Mouse (Mus musculus): Measurements from ENCODE around the gene Abcc6. TPM values are rescaled to one million over a fixed set of nuclear protein-coding genes. Genes with fewer than 3 reads are reported as not detected.

Abcc6 gene
- polyA plus RNA-seq, 1 experiment from 2014 or later = 0.19 TPM

DNA sequence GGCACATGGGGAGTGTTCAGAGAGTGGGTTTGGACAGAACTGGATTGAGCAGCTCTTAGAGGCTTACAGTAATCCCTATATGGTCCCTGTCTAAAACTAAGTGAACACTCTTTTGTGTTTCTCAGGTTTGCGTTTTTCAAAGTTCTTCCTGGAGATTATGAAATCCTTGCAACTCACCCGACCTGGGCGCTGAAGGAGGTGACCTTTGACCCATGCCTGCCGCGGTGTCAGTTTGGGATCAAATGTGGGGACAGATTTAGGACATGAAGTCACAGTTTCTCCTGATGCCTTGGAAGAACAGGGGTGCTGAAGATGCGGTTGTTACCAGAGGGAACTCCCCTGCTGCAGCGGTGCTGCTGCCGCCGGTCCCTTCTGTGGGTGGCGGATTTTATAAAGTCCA lies 14.0 kb upstream of the Abcc6 start:
- Histone ChIP-seq H3K27ac (no peak overlapping the region), H3K9me3 (no peaks in the 10 kb centered on the region), H3K36me3 (peaks cover 89% of the 10 kb centered on the region), H3K9ac (no peak overlapping the region), H3K27me3 (no peaks in the 10 kb centered on the region), H3K4me1 (no peaks in the 10 kb centered on the region), H3K4me3 (no peak overlapping the region), H3K4me2 (replicated peaks) (no peak overlapping the region)
- WGBS = 86% methylated on average over 10 of the region's 10 CpGs
- ATAC-seq (ENCODE audit: low FRiP score, low read depth) = no peak

DNA sequence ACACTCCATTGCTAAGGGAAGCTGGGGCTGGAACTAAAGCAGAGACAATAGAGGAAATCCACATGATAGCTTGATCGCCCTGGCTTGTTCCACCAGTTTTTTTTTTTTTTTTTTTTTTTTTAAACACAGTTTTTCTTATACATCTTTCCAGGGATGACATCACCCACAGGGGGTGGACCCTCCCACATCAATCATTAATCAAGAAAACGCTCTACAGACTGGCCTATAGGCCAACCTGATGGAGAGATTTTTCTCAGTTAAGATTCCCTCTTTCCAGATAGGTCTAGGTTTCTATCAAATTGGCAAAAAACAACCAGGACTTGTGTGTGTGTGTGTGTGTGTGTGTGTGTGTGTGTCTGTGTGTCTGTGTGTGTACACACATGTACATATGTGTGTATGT lies 9.8 kb upstream of the Abcc6 start:
- Histone ChIP-seq H3K27ac (no peak overlapping the region), H3K4me1 (peaks cover 8% of the 10 kb centered on the region), H3K36me3 (peaks cover 74% of the 10 kb centered on the region), H3K4me3 (no peak overlapping the region), H3K27me3 (no peaks in the 10 kb centered on the region), H3K9me3 (no peaks in the 10 kb centered on the region), H3K4me2 (replicated peaks) (no peak overlapping the region), H3K9ac (no peak overlapping the region)
- no peak for ATAC-seq (ENCODE audit: low FRiP score, low read depth)
- WGBS = 83% methylated on average over 2 of the region's 2 CpGs

DNA sequence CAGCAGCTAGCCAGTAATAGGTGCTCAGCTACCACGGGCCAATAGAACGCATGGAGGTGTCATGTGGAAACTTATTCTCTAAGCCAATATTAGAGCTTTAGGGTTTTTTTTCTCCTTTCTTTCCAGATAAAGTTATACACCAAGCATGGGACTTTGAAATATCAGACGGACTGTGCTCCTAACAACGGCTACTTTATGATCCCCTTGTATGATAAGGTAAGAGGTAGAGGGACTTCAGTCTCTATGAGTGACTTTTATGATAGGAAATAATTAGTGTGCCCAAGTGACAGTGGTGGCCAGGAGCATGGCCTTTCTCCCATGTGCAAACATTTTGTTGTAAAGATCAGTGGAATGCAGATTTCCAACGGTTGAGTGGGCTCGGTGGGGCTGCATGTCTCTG lies 7.3 kb upstream of the Abcc6 start:
- no peak overlapping the region for H3K4me2 ChIP-seq (replicated peaks)
- H3K36me3 ChIP-seq = peaks cover 49% of the 10 kb centered on the region
- no peak overlapping the region for H3K4me3 ChIP-seq
- 90% methylated on average over 6 of the region's 6 CpGs for WGBS
- no peaks in the 10 kb centered on the region for H3K9me3 ChIP-seq
- H3K27me3 ChIP-seq = no peaks in the 10 kb centered on the region
- H3K27ac ChIP-seq = no peak overlapping the region
- ATAC-seq (ENCODE audit: low FRiP score, low read depth) = no peak
- H3K9ac ChIP-seq = no peak overlapping the region
- peaks cover 16% of the 10 kb centered on the region for H3K4me1 ChIP-seq

DNA sequence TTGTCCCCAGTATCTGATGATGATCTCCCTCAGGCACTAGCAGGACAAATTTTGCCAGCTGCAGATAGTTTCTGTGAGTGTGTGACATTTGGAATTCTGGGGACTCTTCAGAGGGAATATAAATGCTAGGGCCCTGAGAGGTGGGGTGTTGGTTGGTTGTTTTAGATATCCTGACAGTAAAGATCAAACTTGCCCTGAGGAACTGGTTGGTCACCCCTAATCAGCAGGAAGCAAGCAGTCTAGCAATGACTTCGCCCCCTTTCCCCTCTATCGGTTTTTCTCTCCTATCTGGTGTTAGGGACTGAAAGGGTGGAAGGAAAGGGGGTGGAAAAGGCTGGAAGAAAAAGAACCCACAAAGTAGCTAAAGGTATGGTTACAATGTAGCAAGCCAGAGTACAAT lies 5.4 kb upstream of the Abcc6 start:
- Histone ChIP-seq H3K36me3 (peaks cover 30% of the 10 kb centered on the region), H3K4me3 (no peak overlapping the region), H3K27me3 (no peaks in the 10 kb centered on the region), H3K9me3 (no peaks in the 10 kb centered on the region), H3K9ac (0 out of 2 replicates have a peak overlapping the region, but pooled peaks have one; percentile 25), H3K4me2 (replicated peaks) (no peak overlapping the region), H3K27ac (no peak overlapping the region), H3K4me1 (peaks cover 16% of the 10 kb centered on the region)
- 83% methylated on average over 2 of the region's 2 CpGs for WGBS
- no peak for ATAC-seq (ENCODE audit: low FRiP score, low read depth)

DNA sequence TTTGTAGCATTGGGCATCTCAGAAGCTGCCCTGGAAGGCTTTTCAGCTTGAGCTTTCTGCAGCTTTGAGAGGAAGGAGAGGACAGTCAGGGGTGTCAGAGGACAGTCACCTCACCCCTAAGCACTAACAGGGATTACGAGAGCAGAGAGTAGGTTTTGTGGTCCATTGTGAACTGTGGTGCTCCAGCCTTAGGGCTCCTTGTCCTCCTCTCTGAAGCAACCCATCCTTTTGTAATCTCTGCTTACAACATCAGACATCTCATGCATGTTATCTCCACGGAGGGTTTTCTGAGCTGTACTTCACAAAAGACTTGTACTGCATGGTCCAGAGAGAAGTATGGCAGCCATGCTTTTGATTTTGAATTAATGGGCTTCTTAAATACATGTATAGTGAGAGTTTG lies 4.9 kb upstream of the Abcc6 start:
- Histone ChIP-seq H3K9ac (peak overlapping the region; percentile 90), H3K4me1 (peaks cover 21% of the 10 kb centered on the region), H3K9me3 (no peaks in the 10 kb centered on the region), H3K4me3 (peak overlapping the region; percentile 93; the same call in 1 of the 2 replicates), H3K27ac (no peak overlapping the region), H3K36me3 (peaks cover 26% of the 10 kb centered on the region), H3K27me3 (no peaks in the 10 kb centered on the region), H3K4me2 (replicated peaks) (peak overlapping the region; percentile 89)
- ATAC-seq (ENCODE audit: low FRiP score, low read depth) = no peak
- WGBS = 91% methylated on average over 2 of the region's 2 CpGs

DNA sequence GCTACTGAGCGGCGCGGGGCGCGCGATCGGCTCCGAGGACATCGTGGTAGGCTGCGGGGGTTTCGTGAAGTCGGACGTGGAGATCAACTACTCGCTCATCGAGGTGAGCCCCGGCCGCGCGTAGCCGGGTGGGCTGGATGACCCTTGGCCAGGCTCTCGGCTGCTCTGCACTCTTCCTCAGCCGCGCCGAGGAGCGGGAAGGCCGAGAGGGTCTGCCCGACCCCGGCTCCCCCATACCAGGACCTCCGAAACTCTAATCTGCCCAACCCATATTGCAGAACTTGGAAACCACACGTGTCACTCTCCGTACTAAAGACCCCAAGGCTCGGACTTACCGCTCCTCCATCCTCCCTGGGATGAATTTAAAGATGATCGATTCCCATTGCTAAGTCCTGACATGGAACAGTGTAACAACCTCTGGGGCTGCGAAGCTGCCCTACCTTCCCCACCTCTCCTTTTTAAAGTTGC lies 3.8 kb upstream of the Abcc6 start:
- Histone ChIP-seq H3K4me1 (peaks cover 25% of the 10 kb centered on the region), H3K9ac (peak overlapping the region; percentile 90), H3K4me2 (replicated peaks) (peak overlapping the region; percentile 89), H3K27me3 (no peaks in the 10 kb centered on the region), H3K36me3 (peaks cover 17% of the 10 kb centered on the region), H3K27ac (no peak overlapping the region), H3K9me3 (no peaks in the 10 kb centered on the region), H3K4me3 (peak overlapping the region; percentile 93)
- under 1% methylated on average over 35 of the region's 35 CpGs for WGBS
- ATAC-seq (ENCODE audit: low FRiP score, low read depth) = no peak; the same call in 1 of the 2 replicates

DNA sequence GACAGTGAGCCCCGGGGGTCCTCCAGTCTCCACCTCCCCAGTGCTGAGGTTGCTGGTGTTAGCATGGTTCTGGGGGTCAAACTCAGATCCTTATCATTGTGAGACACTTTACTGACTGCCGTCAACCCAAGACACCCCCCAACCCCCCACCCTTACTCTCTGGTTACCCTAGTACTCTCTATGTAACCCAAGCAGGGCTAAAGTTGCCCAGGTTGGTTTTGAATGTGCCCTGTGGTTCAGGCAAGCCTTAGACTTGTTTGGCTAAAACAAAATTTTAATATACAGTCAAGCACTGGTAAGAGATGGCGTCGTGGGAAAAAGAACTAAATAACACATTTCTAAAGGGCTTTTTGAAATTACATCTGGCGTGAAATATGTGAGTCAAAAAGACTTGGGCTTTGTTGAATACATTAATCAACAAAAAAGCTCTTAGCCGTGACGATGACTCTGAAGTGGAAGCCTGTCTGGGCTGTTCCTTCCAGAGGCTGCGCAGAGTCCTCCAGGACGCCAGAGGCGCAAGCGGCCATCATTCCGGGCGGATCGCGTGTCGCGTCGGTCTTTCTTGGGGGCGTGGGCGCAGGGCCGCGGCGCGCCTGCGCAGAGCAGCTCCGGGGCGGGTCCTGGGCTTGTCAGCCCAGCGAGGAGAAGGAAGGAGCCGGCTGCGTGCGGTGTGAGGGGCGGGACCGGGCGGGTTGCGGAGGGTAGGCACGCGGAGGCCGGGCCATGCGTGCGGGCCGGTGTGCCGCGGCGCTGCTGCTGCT lies 3.2 kb upstream of the Abcc6 start, which contains the start of gene Nomo1:
Gene Nomo1, plus strand, starts transcription at position 590 of the 761 bp plus-strand sequence.
- peak within 1 kb of the TSS; percentile 90 for H3K9ac ChIP-seq
- no peak within 1 kb of the TSS for H3K27ac ChIP-seq
- peaks cover 25% of the 10 kb centered on the region for H3K4me1 ChIP-seq
- 6% methylated on average over 44 of the region's 44 CpGs for WGBS
- H3K9me3 ChIP-seq = no peaks in the 10 kb centered on the region
- peaks cover 11% of the 10 kb centered on the region for H3K36me3 ChIP-seq
- H3K4me3 ChIP-seq = peak within 1 kb of the TSS; percentile 93
- ATAC-seq (ENCODE audit: low FRiP score, low read depth) = peak; percentile 94
- H3K4me2 ChIP-seq (replicated peaks) = peak within 1 kb of the TSS; percentile 89
- H3K27me3 ChIP-seq = no peaks in the 10 kb centered on the region

DNA sequence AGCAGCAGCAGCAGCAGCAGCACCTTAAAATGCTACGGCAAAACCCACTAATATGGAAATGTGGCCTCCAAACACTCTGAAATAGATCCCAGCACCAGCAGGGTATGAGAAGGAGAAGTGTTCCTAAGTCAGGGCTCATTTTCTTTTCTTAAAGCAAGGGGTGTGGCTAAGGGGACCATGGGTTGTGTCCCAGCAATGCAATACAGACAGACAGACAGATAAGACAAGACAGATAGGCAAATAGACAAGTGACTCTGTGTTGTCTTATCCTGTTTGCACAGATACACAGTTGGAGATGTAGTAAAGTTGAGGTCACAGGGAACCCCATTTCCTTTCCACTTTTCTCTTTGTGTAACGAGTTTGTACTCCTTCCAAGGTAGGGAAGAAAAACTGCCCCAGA lies 973 bp upstream of the Abcc6 start:
- ATAC-seq (ENCODE audit: low FRiP score, low read depth) = no peak
- Histone ChIP-seq H3K27me3 (no peaks in the 10 kb centered on the region), H3K9ac (no peak overlapping the region), H3K4me1 (peaks cover 25% of the 10 kb centered on the region), H3K27ac (no peak overlapping the region), H3K36me3 (no peaks in the 10 kb centered on the region), H3K9me3 (no peaks in the 10 kb centered on the region), H3K4me3 (no peak overlapping the region), H3K4me2 (replicated peaks) (no peak overlapping the region)
- 78% methylated on average over 2 of the region's 2 CpGs for WGBS

DNA sequence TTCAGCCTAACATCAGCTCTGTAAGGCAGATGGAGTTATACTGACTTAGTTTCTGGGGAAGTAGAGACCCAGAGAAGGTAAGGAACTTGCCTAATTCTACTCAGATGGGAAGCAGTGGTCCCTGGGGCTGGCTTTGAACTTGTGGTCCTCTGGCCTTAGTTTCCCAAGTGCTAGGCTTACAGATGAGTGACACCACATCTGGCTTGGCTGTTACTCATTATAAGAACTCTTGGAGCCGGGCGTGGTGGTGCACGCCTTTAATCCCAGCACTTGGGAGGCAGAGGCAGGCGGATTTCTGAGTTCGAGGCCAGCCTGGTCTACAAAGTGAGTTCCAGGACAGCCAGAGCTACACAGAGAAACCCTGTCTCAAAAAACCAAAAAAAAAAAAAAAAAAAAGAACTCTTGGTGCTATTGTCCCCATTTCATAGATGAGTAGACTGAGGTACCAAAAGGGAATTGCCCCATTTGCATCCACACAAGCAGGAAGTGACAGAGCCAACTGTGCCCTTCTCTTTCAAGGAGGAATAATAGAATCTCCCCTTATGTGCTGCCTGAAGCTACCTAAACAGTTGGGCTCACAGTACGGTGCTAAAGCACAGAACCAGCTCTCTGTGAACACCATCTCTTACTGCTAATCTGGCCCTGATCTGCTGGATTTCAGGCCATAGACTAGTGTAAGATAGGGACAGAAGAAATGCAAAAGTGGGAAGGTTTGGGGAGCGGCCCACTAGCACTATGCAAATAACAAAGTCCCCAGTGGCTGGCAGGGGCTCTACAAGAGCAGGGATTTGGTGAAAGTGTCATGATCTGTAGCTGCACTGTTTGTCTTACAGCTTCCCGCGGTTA lies 580 bp downstream of the Abcc6 start:
- Histone ChIP-seq H3K4me2 (replicated peaks) (peak overlapping the region; percentile 56), H3K4me3 (no peak overlapping the region), H3K9ac (peak overlapping the region; percentile 45), H3K36me3 (no peaks in the 10 kb centered on the region), H3K4me1 (peaks cover 13% of the 10 kb centered on the region), H3K27ac (no peak overlapping the region; the same call in 1 of the 2 replicates), H3K27me3 (no peaks in the 10 kb centered on the region), H3K9me3 (no peaks in the 10 kb centered on the region)
- no peak for ATAC-seq (ENCODE audit: low FRiP score, low read depth)
- 67% methylated on average over 9 of the region's 9 CpGs for WGBS

DNA sequence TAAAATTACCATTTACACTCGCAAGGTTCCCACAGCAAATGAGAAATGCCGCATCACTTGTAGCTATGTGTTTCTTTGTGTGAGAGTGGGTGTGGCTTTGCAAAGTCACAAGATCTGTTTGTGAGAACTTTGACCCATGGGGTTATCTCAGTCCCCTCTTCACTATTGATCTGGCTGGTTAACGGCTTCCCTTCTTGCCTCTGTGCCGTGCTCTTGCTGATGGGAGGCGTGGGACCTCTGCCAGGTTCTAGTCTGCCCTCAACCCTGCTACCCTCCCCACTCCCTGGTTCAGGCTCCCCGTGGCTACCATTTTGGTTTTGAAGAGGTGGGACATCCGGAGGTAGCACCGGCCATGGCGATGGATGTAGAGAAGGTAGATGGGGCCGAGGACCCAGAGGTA lies 1.4 kb downstream of the Abcc6 start:
- Histone ChIP-seq H3K36me3 (no peaks in the 10 kb centered on the region), H3K4me3 (no peak overlapping the region), H3K27ac (no peak overlapping the region), H3K4me2 (replicated peaks) (no peak overlapping the region), H3K27me3 (no peaks in the 10 kb centered on the region), H3K9me3 (no peaks in the 10 kb centered on the region), H3K4me1 (peaks cover 9% of the 10 kb centered on the region), H3K9ac (no peak overlapping the region)
- 87% methylated on average over 10 of the region's 10 CpGs for WGBS
- no peak for ATAC-seq (ENCODE audit: low FRiP score, low read depth)

DNA sequence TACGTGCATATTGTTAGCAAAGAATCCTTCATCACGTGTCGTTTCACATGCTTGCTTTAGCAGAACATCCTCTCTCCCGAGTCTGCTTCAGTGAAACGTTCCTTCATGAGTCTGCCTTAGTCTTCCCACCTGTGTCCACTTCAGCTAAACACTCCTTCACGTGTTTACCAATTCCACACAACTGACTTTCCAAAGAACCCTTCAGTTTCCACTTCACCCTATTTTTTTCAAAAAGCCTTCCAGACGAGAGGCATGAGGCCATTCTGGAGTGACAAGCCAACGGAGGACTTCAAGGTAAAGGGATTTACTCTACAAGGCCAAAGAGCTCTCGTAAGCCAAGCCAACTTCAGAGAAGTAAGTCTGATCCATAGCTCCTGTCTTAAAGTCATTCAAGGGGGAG lies 4.7 kb downstream of the Abcc6 start:
- WGBS = 67% methylated on average over 9 of the region's 9 CpGs
- H3K4me1 ChIP-seq = peaks cover 16% of the 10 kb centered on the region
- no peaks in the 10 kb centered on the region for H3K36me3 ChIP-seq
- no peak overlapping the region for H3K4me3 ChIP-seq
- H3K9me3 ChIP-seq = no peaks in the 10 kb centered on the region
- no peaks in the 10 kb centered on the region for H3K27me3 ChIP-seq
- no peak for ATAC-seq (ENCODE audit: low FRiP score, low read depth)
- H3K9ac ChIP-seq = no peak overlapping the region
- no peak overlapping the region for H3K27ac ChIP-seq
- H3K4me2 ChIP-seq (replicated peaks) = no peak overlapping the region

DNA sequence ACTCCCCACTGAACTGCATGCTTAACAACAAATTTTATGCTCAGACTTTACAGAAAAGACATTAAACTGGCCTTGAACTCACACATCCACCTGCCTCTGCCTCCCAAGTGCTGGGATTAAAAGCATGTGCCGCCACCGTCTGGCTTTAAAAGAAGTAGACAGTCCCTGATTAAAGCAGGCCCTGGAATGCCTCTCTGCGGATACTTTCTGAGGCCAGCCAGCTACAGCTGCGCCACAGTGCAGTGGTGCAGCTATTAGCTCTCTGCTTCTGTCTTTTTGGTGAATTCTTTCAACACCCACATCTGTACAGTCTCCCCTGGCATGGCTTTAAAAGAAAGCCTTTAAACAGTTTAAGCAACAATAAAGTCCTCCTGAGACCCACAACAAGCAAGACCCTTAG lies 8.2 kb downstream of the Abcc6 start:
- WGBS = 15% methylated on average over 4 of the region's 4 CpGs
- Histone ChIP-seq H3K4me3 (no peak overlapping the region), H3K9me3 (no peaks in the 10 kb centered on the region), H3K9ac (no peak overlapping the region), H3K27ac (no peak overlapping the region), H3K27me3 (no peaks in the 10 kb centered on the region), H3K4me2 (replicated peaks) (no peak overlapping the region), H3K36me3 (no peaks in the 10 kb centered on the region), H3K4me1 (peaks cover 16% of the 10 kb centered on the region)
- ATAC-seq (ENCODE audit: low FRiP score, low read depth) = peak; percentile 70; the same call in 1 of the 2 replicates
